Mouse (Mus musculus) adipocyte (in vitro differentiated cells): ENCODE data around the gene R3hdm2.
A peak's percentile ranks its signal among the peaks of the same experiment; 100 is the strongest.

Source experiments
- DNase-seq: peaks from one replicate; pipeline ENCODE4 v3.0.0-alpha.2; 2016; ENCODE audit warnings: low spot score

The R3hdm2 gene

GRCm38 (mm10) chr10:127353909-127354895 lies 25.9 kb upstream of the R3hdm2 start, which contains the start of gene Inhbe:
TSS of gene Inhbe (minus strand) at chr10:127354411.
- peak; percentile 45 for DNase-seq

DNA sequence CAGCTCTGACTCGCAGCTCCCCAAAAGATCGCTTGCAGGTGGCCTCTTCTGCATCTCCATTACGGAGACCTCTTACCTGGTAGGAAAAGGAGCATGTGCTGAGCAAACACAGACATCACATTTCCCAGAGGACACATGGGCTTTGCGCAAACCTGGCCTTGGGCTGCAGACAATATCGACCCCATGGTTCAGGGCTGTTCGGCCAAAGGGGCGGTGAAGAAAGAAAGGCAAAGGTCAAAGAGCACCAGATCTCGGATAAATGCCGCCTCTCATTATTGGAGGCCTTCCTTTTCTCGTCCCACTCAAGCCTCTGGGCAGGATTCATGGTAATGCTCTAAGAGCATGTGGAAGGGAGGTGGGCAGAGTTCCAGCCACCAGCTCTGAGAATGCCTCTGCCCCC lies 24.8 kb upstream of the R3hdm2 start:
- no peak for DNase-seq

DNA sequence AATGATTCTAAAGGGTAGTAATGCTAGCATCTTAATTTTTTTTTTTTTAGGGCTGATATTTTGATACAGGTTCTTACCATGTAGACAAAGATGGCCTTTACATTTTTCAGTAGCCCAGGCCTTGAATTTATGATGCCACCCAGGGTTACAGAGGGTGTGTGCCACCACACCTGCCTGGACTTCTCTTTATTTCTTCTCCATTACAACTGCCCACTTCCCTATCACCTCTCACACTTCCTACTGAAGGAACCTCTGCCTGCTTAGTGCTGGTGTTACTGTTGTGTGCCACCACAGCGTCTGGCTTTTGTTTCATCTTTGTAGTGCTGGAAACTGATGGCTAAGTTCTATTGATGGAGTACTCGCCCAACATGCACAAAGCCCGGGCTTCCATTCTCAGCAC lies 19.4 kb upstream of the R3hdm2 start:
- no peak for DNase-seq

- DNase-seq, result no peak
Observed at GRCm38 (mm10) chr10:127367116-127367515, 13.0 kb upstream of the R3hdm2 start.

- no peak for DNase-seq
Observed at GRCm38 (mm10) chr10:127368273-127368672, 11.9 kb upstream of the R3hdm2 start.

GRCm38 (mm10) chr10:127369834-127370820 lies 10.0 kb upstream of the R3hdm2 start, which contains the start of gene Inhbc:
TSS of gene Inhbc (minus strand) at chr10:127370431.
- DNase-seq, result no peak

DNA sequence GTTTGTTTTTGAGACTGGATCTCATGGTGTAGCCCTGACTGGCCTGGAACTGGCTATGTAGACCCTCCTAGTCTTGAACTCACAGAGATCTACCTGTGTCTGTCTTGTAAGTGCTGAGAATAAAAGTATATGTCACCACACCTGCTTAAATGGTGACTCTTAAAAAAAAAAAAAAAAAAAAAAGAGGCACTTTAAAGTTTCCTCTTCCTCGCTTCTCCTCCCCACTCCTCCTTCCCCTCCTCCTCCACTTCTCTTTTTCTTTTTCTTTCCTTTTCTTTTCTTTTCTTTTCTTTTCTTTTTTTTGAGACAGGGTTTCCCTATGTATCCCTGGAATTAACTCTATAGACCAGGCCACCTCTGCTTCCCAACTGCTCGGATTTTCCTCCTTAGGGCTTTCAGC lies 9.1 kb upstream of the R3hdm2 start:
- no peak for DNase-seq

DNA sequence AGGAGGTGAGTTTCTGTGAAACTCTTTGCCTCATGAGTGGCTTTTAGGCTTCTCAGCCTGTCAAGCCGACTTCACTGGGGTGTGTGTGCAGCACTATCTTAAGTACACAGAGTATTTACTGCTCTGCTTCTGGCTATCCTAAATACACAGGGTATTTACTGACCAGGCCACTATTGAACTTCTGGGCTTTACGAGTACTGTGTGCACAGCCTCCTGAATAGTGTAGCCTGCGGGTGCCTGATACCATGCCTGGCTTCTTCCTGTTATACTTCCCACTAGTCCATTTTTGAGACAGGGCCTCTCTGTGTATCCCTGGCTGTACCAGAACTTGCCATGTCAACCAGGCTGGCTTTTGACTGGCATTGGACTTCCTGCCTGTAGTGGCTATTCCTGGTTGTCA lies 2.4 kb upstream of the R3hdm2 start:
- DNase-seq, result no peak

DNA sequence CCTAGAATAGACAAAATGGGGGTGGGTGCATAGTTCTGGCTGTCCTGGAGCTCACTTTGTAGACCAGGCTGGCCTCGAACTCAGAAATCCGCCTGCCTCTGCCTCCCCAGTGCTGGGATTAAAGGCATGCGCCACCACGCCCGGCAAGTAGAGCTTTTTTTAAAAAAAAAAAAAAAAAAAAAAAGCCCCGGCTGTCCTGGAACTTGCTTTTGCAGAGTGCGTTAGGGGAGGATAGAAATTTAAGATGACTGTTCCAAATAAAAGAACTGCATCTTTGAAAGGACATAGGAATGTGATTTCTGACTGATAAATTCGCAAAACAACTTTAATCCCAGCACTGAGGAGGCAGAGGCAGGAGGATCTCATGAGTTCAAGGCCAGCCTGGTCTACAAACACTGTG lies 473 bp upstream of the R3hdm2 start:
- no peak for DNase-seq

- DNase-seq, result peak; percentile 73
Observed at GRCm38 (mm10) chr10:127380767-127381742, 928 bp downstream of the R3hdm2 start.

DNA sequence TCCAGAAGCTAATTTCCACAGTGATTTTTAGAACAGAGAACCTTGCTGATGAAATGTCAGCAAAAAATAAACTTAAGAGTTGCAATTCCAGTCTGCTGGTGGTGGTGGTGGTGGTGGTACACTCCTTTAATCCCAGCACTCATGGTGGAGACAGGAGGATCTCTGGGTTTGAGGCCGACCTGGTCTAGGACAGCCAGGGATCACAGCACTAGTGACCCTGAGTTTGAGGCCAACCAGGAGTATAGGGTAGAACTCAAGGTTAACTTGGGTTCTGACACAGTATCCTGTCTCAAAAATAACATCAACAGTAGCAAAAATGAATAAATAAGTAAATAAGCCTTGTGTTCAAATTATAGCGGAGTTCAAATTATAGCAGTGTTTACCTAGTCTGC lies 1.6 kb downstream of the R3hdm2 start:
- DNase-seq, result no peak

DNA sequence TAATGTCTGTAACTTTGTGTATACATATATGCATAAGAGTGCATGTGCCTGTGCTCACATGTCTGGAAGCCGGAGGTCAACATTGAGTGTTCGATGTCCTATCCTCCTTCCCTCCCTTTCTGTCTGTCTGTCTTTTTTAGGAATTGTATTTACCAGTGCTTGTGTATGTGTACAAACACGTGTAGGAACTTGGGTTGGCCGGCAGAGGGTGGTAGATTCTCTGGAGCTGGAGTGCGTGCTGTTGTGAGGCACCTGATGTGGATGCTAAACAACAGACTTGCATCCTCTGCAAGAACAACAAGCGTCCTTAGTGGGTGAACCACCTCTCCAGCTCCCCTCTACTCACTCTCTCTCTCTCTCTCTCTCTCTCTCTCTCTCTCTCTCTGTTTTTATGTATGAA lies 11.6 kb downstream of the R3hdm2 start:
- no peak for DNase-seq

GRCm38 (mm10) chr10:127404701-127405100 lies 24.6 kb downstream of the R3hdm2 start:
- DNase-seq, result no peak

- peak; percentile 20 for DNase-seq
Observed at GRCm38 (mm10) chr10:127407391-127407790, 27.3 kb downstream of the R3hdm2 start.

GRCm38 (mm10) chr10:127412101-127412500 lies 32.0 kb downstream of the R3hdm2 start:
- no peak for DNase-seq

DNA sequence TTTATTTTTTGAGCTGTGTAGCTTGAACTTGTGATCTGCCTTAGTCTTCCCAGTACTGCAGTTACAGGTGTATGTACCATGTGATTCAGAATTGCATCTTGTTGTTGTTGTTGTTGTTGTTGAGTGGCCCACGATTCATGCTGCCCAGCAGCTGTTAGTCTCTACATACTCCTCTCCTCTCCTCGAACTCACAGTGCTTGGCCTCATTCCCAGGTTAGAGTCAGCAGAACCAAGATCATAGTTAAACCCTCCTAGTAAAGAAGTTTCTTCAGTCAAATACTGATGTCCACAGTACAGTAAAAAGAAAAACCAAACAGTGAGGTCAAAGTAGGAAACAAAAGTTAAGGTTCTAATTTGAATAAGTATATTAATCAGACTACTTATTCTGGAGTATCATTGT lies 32.6 kb downstream of the R3hdm2 start:
- DNase-seq, result peak; percentile 54

DNA sequence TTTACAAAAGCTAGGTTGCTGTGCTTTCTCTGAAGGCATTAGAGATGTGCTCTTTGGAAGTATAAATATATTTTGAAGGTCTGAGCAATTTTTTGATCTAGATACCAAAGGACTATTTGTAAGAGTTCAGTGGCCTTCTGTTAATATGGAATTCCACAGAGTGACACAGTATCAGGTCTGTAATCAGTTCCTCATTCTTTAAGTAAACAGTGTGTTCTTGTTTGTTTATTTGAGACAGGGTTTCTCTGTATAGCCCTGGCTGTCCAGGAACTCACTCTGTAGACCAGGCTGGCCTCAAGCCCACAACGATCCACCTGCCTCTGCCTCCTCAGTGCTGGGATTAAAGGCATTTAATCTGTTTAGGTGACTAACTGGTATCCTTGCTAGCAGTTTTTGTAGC lies 33.5 kb downstream of the R3hdm2 start:
- no peak for DNase-seq

- no peak for DNase-seq
Observed at GRCm38 (mm10) chr10:127414141-127414540, 34.0 kb downstream of the R3hdm2 start.

GRCm38 (mm10) chr10:127420131-127420530 lies 40.0 kb downstream of the R3hdm2 start:
- no peak for DNase-seq

- DNase-seq, result no peak
Observed at GRCm38 (mm10) chr10:127420676-127421353, 40.7 kb downstream of the R3hdm2 start.

GRCm38 (mm10) chr10:127422047-127422446 lies 41.9 kb downstream of the R3hdm2 start:
- DNase-seq, result no peak
